Mouse (Mus musculus): ENCODE data around the gene Zfyve27. TPM values are rescaled to one million over a fixed set of nuclear protein-coding genes. Genes with fewer than 3 reads are reported as not detected.
A peak's percentile ranks its signal among the peaks of the same experiment; 100 is the strongest.

The Zfyve27 gene
- polyA plus RNA-seq, 1 experiment from 2014 or later: 56.4 TPM

- Histone ChIP-seq H3K9ac (ENCODE audit: low read depth, low read length) (no peak overlapping the region), H3K4me1 (ENCODE audit: control insufficient read depth, insufficient read depth, low read depth, low read length) (no peaks in the 10 kb centered on the region), H3K27me3 (replicated peaks; ENCODE audit: control insufficient read depth, insufficient read depth, low read length) (no peaks in the 10 kb centered on the region), H3K27ac (ENCODE audit: low read depth, low read length) (no peak overlapping the region), H3K4me2 (ENCODE audit: low read length) (no peak overlapping the region), H3K36me3 (ENCODE audit: control insufficient read depth, insufficient read depth, low read length) (peaks cover 18% of the 10 kb centered on the region; the same call in 1 of the 2 replicates), H3K9me3 (ENCODE audit: control insufficient read depth, low read length) (no peaks in the 10 kb centered on the region), H3K4me3 (ENCODE audit: low read length) (no peak overlapping the region)
- no peak for ATAC-seq
- WGBS: 90% methylated on average over 4 of the region's 4 CpGs
Measured at GRCm38 (mm10) chr19:42189735-42190134, 26.0 kb downstream of the Zfyve27 start.

DNA sequence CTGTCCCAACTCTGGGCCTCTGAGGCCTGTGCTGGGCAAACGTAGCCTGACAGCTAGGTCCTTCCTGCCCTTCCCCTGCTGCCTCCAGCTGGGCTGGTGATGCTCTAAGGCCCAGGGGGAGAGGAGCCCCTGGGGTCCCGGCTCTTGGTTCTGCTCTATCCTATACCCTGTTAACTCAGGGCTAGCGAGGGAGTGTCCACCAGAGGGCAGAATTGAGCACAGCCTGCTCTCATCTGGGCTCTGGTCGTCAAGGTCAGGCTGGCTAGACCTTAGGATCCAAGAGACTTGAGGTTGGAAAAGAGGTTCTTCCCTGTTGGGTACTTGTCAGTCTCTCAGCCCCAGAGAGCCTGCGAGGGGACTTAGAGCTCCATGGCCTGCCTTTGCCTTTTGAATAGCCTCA is 26.7 kb downstream of the Zfyve27 start:
- no peaks in the 10 kb centered on the region for H3K4me1 ChIP-seq (ENCODE audit: control insufficient read depth, insufficient read depth, low read depth, low read length)
- peak; percentile 51; the same call in 1 of the 2 replicates for ATAC-seq
- H3K27me3 ChIP-seq (replicated peaks; ENCODE audit: control insufficient read depth, insufficient read depth, low read length): no peaks in the 10 kb centered on the region
- H3K36me3 ChIP-seq (ENCODE audit: control insufficient read depth, insufficient read depth, low read length): peaks cover 16% of the 10 kb centered on the region; the same call in 1 of the 2 replicates
- H3K9me3 ChIP-seq (ENCODE audit: control insufficient read depth, low read length): no peaks in the 10 kb centered on the region
- H3K27ac ChIP-seq (ENCODE audit: low read depth, low read length): no peak overlapping the region
- H3K9ac ChIP-seq (ENCODE audit: low read depth, low read length): no peak overlapping the region
- H3K4me2 ChIP-seq (ENCODE audit: low read length): no peak overlapping the region
- H3K4me3 ChIP-seq (ENCODE audit: low read length): no peak overlapping the region
- 23% methylated on average over 5 of the region's 5 CpGs for WGBS

- Histone ChIP-seq H3K9me3 (ENCODE audit: control insufficient read depth, low read length) (no peaks in the 10 kb centered on the region), H3K36me3 (ENCODE audit: control insufficient read depth, insufficient read depth, low read length) (peaks cover 13% of the 10 kb centered on the region; the same call in 1 of the 2 replicates), H3K9ac (ENCODE audit: low read depth, low read length) (no peak overlapping the region), H3K4me2 (ENCODE audit: low read length) (no peak overlapping the region), H3K4me3 (ENCODE audit: low read length) (no peak overlapping the region), H3K4me1 (ENCODE audit: control insufficient read depth, insufficient read depth, low read depth, low read length) (no peaks in the 10 kb centered on the region), H3K27ac (ENCODE audit: low read depth, low read length) (no peak overlapping the region), H3K27me3 (replicated peaks; ENCODE audit: control insufficient read depth, insufficient read depth, low read length) (no peaks in the 10 kb centered on the region)
- peak; percentile 49 for ATAC-seq
- WGBS: 57% methylated on average over 2 of the region's 2 CpGs
Measured at GRCm38 (mm10) chr19:42193311-42193710, 29.6 kb downstream of the Zfyve27 start.

GRCm38 (mm10) chr19:42196378-42196777 is 32.6 kb downstream of the Zfyve27 start:
- H3K4me3 ChIP-seq (ENCODE audit: low read length): no peak overlapping the region
- H3K27ac ChIP-seq (ENCODE audit: low read depth, low read length): no peak overlapping the region
- no peak for ATAC-seq
- no peak overlapping the region for H3K9ac ChIP-seq (ENCODE audit: low read depth, low read length)
- H3K4me2 ChIP-seq (ENCODE audit: low read length): no peak overlapping the region
- no peaks in the 10 kb centered on the region for H3K9me3 ChIP-seq (ENCODE audit: control insufficient read depth, low read length)
- H3K4me1 ChIP-seq (ENCODE audit: control insufficient read depth, insufficient read depth, low read depth, low read length): peaks cover 4% of the 10 kb centered on the region
- H3K36me3 ChIP-seq (ENCODE audit: control insufficient read depth, insufficient read depth, low read length): peaks cover 5% of the 10 kb centered on the region; the same call in 1 of the 2 replicates
- WGBS: 71% methylated on average over 4 of the region's 4 CpGs
- H3K27me3 ChIP-seq (replicated peaks; ENCODE audit: control insufficient read depth, insufficient read depth, low read length): peaks cover 28% of the 10 kb centered on the region

- Histone ChIP-seq H3K27ac (ENCODE audit: low read depth, low read length) (no peak overlapping the region), H3K4me2 (ENCODE audit: low read length) (no peak overlapping the region), H3K9ac (ENCODE audit: low read depth, low read length) (no peak overlapping the region), H3K36me3 (ENCODE audit: control insufficient read depth, insufficient read depth, low read length) (no peaks in the 10 kb centered on the region), H3K27me3 (replicated peaks; ENCODE audit: control insufficient read depth, insufficient read depth, low read length) (peaks cover 35% of the 10 kb centered on the region), H3K4me1 (ENCODE audit: control insufficient read depth, insufficient read depth, low read depth, low read length) (peaks cover 11% of the 10 kb centered on the region), H3K9me3 (ENCODE audit: control insufficient read depth, low read length) (no peaks in the 10 kb centered on the region), H3K4me3 (ENCODE audit: low read length) (no peak overlapping the region)
- no peak for ATAC-seq
- WGBS: 65% methylated on average over 4 of the region's 4 CpGs
Measured at GRCm38 (mm10) chr19:42197066-42197465, 33.3 kb downstream of the Zfyve27 start.

DNA sequence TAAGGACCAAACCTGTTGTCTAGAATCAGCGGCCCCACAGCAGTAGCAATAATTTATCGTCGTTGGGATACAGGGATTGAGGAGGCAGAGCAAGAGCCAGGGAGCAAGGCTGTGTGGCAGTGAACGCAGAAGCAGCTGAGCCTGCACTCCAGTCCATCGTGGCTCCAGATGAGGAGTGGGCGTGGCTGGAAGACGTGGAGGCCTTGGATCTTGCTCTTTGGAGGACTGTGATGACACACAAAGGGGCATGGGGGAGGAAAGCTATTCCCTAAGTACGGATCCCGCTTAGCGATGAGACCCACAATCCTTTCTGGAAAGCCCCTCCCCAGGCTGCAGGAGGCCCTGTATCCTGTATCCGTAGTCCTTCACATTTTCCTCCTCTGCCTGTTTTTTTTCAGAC is 34.3 kb downstream of the Zfyve27 start:
- no peaks in the 10 kb centered on the region for H3K9me3 ChIP-seq (ENCODE audit: control insufficient read depth, low read length)
- no peak overlapping the region for H3K4me2 ChIP-seq (ENCODE audit: low read length)
- peaks cover 13% of the 10 kb centered on the region for H3K4me1 ChIP-seq (ENCODE audit: control insufficient read depth, insufficient read depth, low read depth, low read length)
- no peaks in the 10 kb centered on the region for H3K36me3 ChIP-seq (ENCODE audit: control insufficient read depth, insufficient read depth, low read length)
- H3K9ac ChIP-seq (ENCODE audit: low read depth, low read length): no peak overlapping the region
- no peak overlapping the region for H3K4me3 ChIP-seq (ENCODE audit: low read length)
- WGBS: 53% methylated on average over 11 of the region's 11 CpGs
- no peak for ATAC-seq
- no peak overlapping the region for H3K27ac ChIP-seq (ENCODE audit: low read depth, low read length)
- H3K27me3 ChIP-seq (replicated peaks; ENCODE audit: control insufficient read depth, insufficient read depth, low read length): peaks cover 45% of the 10 kb centered on the region

DNA sequence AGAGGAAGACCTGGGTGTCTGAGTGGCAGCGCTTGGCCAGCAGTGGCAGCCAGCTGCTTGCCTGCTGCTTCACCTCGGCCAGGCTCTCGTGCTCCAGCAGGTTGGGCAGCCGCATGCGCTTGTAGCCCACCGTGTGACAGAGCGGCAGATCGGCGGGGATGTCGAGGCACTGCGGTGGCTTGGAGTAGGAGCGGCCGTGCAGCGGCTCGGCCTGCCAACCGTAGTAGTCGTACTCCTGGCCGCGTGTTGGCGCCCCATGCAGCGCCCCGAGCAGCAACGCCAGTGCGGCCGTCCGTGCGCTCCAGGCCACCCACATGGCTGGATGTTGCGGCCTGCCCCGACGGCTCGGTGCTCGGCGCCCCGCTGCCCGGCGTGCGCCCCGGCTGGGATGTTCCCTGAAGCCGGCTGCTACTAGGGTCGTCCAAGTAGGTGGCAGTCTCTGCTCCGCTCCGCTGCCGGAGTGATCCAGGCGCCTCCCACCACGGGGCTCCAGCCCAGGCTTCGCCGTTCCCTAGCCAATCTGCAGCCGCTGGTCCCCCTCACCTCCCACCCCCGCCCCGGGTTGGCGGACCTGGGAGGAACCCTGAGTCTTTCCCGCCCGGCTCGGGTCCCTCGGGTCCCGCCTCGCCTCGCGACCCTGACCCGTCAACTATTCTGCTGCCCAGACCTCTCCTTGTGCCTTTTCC is 38.1 kb downstream of the Zfyve27 start, which contains the start of gene Sfrp5:
Sfrp5 (minus strand) TSS at position 557 of the 686 bp plus-strand sequence.
- H3K27me3 ChIP-seq (replicated peaks; ENCODE audit: control insufficient read depth, insufficient read depth, low read length): peaks cover 50% of the 10 kb centered on the region
- H3K4me3 ChIP-seq (ENCODE audit: low read length): peak within 1 kb of the TSS; percentile 31

GRCm38 (mm10) chr19:42202467-42202866 is 38.7 kb downstream of the Zfyve27 start:
- WGBS: 46% methylated on average over 8 of the region's 8 CpGs
- H3K4me2 ChIP-seq (ENCODE audit: low read length): no peak overlapping the region; the same call in none of the 2 replicates
- no peak overlapping the region for H3K9ac ChIP-seq (ENCODE audit: low read depth, low read length)
- no peaks in the 10 kb centered on the region for H3K9me3 ChIP-seq (ENCODE audit: control insufficient read depth, low read length)
- H3K36me3 ChIP-seq (ENCODE audit: control insufficient read depth, insufficient read depth, low read length): no peaks in the 10 kb centered on the region
- peaks cover 13% of the 10 kb centered on the region for H3K4me1 ChIP-seq (ENCODE audit: control insufficient read depth, insufficient read depth, low read depth, low read length)
- H3K4me3 ChIP-seq (ENCODE audit: low read length): peak overlapping the region; percentile 31; the same call in 1 of the 2 replicates
- no peak overlapping the region for H3K27ac ChIP-seq (ENCODE audit: low read depth, low read length)
- H3K27me3 ChIP-seq (replicated peaks; ENCODE audit: control insufficient read depth, insufficient read depth, low read length): peaks cover 50% of the 10 kb centered on the region
- ATAC-seq: no peak

More for the DNA sequence above, 38.1 kb downstream of the Zfyve27 start, which contains the start of gene Sfrp5:
- no peak within 1 kb of the TSS for H3K9ac ChIP-seq (ENCODE audit: low read depth, low read length)
- H3K4me2 ChIP-seq (ENCODE audit: low read length): peak within 1 kb of the TSS; percentile 54
- no peaks in the 10 kb centered on the region for H3K36me3 ChIP-seq (ENCODE audit: control insufficient read depth, insufficient read depth, low read length)
- H3K4me1 ChIP-seq (ENCODE audit: control insufficient read depth, insufficient read depth, low read depth, low read length): peaks cover 13% of the 10 kb centered on the region
- under 1% methylated on average over 43 of the region's 60 CpGs for WGBS
- H3K9me3 ChIP-seq (ENCODE audit: control insufficient read depth, low read length): no peaks in the 10 kb centered on the region
- ATAC-seq: peak; percentile 53; the same call in 1 of the 2 replicates
- H3K27ac ChIP-seq (ENCODE audit: low read depth, low read length): no peak within 1 kb of the TSS

DNA sequence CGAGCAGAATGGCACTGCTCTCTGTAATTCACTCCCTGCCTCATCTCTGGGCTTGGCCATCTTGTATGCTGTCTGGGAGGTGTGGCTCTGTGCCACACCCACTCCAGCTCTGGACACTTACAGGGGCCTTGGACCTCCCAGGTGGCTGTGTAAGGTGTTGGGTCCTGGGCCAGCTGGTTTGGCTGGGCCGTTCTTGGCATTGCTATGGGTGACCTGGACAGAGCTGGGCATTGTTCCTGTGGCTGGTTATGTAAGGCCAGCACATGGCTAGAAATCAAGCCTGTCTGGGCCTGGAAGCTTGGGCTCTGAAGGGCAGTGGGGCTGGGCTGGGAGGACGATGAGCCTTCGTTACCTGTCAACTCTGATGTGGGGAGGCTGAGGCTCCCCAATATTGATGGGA is 40.6 kb downstream of the Zfyve27 start:
- H3K36me3 ChIP-seq (ENCODE audit: control insufficient read depth, insufficient read depth, low read length): no peaks in the 10 kb centered on the region
- no peaks in the 10 kb centered on the region for H3K9me3 ChIP-seq (ENCODE audit: control insufficient read depth, low read length)
- no peak overlapping the region for H3K4me3 ChIP-seq (ENCODE audit: low read length)
- no peak overlapping the region for H3K27ac ChIP-seq (ENCODE audit: low read depth, low read length)
- WGBS: 94% methylated on average over 4 of the region's 4 CpGs
- no peak overlapping the region for H3K4me2 ChIP-seq (ENCODE audit: low read length)
- no peak for ATAC-seq
- peaks cover 13% of the 10 kb centered on the region for H3K4me1 ChIP-seq (ENCODE audit: control insufficient read depth, insufficient read depth, low read depth, low read length)
- peaks cover 42% of the 10 kb centered on the region for H3K27me3 ChIP-seq (replicated peaks; ENCODE audit: control insufficient read depth, insufficient read depth, low read length)
- no peak overlapping the region for H3K9ac ChIP-seq (ENCODE audit: low read depth, low read length)

All from hindbrain, embryonic 16.5 days (tissue).